20 mouse cellular contexts compared by ENCODE assay signal in the genomic region with DNA sequence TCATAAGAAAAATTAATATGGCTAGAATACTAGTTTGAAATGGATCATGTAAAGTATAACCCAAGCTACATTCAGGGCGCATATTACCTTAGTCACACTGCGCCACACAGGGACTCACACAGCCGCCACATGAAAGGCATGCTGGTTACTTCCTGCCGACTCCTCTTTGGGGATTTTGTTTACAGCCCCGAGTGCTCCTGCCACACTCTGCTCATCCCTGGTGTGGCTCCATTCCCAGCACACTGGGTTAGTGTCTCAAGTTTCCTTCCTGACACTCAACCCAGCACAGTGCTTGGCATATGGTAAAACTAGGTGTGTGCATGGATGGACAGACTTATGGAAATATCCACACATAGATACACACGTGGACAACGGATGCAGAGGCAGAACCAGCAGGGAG. TPM values are rescaled to one million over a fixed set of nuclear protein-coding genes. Genes with fewer than 3 reads are reported as not detected.
DNase-seq lines count a peak whose midpoint lies in the region; ATAC-seq and TF ChIP-seq lines count a peak whose summit lies in the region.
"Had no signal": no experiment of that assay in that cellular context is flagged by ENCODE, and none has a peak within 500 bp of the region (broad histone marks: within the 10 kb centered on the region; RNA-seq: fewer than 3 reads in every experiment).

No protein-coding gene starts in this region.

- no peak for TF ChIP-seq EP300 in liver, postnatal 0 days (IDR thresholded peaks at IDR 0.05; ENCODE audit: low read depth)

- H3K27ac ChIP-seq in liver, postnatal 0 days (ENCODE audit: low read depth): no peak overlapping the region
- H3K27ac ChIP-seq in midbrain, embryonic 15.5 days: no peak overlapping the region
- H3K27ac ChIP-seq: embryonic facial prominence, embryonic 12.5 days; forebrain, embryonic 12.5 days; heart, embryonic 13.5 days; hindbrain, embryonic 15.5 days had no signal

- peaks cover 53% of the 10 kb centered on the region for H3K36me3 ChIP-seq in liver, postnatal 0 days (replicated peaks; ENCODE audit: insufficient read depth, low read length)
- H3K36me3 ChIP-seq in midbrain, embryonic 15.5 days (replicated peaks): peaks cover 64% of the 10 kb centered on the region

- no peaks in the 10 kb centered on the region for H3K9me3 ChIP-seq in liver, postnatal 0 days (ENCODE audit: low read length)
- no peaks in the 10 kb centered on the region for H3K9me3 ChIP-seq in midbrain, embryonic 15.5 days
- H3K9me3 ChIP-seq: embryonic facial prominence, embryonic 12.5 days; forebrain, embryonic 12.5 days; G1E; heart, embryonic 13.5 days; hindbrain, embryonic 15.5 days had no signal

- H3K4me3 ChIP-seq in liver, postnatal 0 days (ENCODE audit: low read depth, low read length): no peak overlapping the region
- no peak overlapping the region for H3K4me3 ChIP-seq in midbrain, embryonic 15.5 days
- H3K4me3 ChIP-seq: embryonic facial prominence, embryonic 12.5 days; forebrain, embryonic 12.5 days; heart, embryonic 13.5 days; hindbrain, embryonic 15.5 days had no signal

- DNase-seq in gastrocnemius, adult 8-10 months (ENCODE audit: low spot score in 2 of 2): peak; percentile 45 to 53
- no peak for DNase-seq in gastrocnemius, postnatal 4 days (ENCODE audit: low spot score in 2 of 2)
- DNase-seq in naive thymus-derived CD4-positive, alpha-beta T cell, adult 2 months (ENCODE audit: low read depth): peak; percentile 58
- DNase-seq in thymus, postnatal 25 days: peak; percentile 32
- no peak for DNase-seq in liver, postnatal 0 days
- DNase-seq: adrenal gland, postnatal 14 days; cerebellum, adult 11-12 months; cerebellum, adult 9-10 months; cerebellum, postnatal 25 days; heart, postnatal 36 days; kidney, adult 11 months had no signal

- WGBS in liver, postnatal 0 days (ENCODE audit: insufficient replicate concordance): 88% methylated on average over 7 of the region's 7 CpGs
- WGBS in midbrain, embryonic 15.5 days: 89% methylated on average over 7 of the region's 7 CpGs

- H3K9ac ChIP-seq in liver, postnatal 0 days (replicated peaks): no peak overlapping the region
- H3K9ac ChIP-seq in midbrain, embryonic 15.5 days: no peak overlapping the region
- H3K9ac ChIP-seq: embryonic facial prominence, embryonic 12.5 days; forebrain, embryonic 12.5 days; heart, embryonic 13.5 days; hindbrain, embryonic 15.5 days had no signal

- TF ChIP-seq CTCF in liver, postnatal 0 days (IDR thresholded peaks at IDR 0.05; ENCODE audit: low read depth): no peak

- H3K4me2 ChIP-seq in liver, postnatal 0 days (ENCODE audit: low read depth, low read length): no peak overlapping the region
- no peak overlapping the region for H3K4me2 ChIP-seq in midbrain, embryonic 15.5 days
- H3K4me2 ChIP-seq: embryonic facial prominence, embryonic 12.5 days; forebrain, embryonic 12.5 days; heart, embryonic 13.5 days; hindbrain, embryonic 15.5 days had no signal

- no peaks in the 10 kb centered on the region for H3K4me1 ChIP-seq in liver, postnatal 0 days (ENCODE audit: insufficient read depth)
- no peaks in the 10 kb centered on the region for H3K4me1 ChIP-seq in midbrain, embryonic 15.5 days
- H3K4me1 ChIP-seq: embryonic facial prominence, embryonic 12.5 days; forebrain, embryonic 12.5 days; heart, embryonic 13.5 days; hindbrain, embryonic 15.5 days had no signal

- ATAC-seq in CD4-positive, CD25-positive, alpha-beta regulatory T cell, adult 4 months: peak; percentile 41
- no peak for ATAC-seq in megakaryocyte, adult 5-6 weeks (ENCODE audit: poor library complexity, severe bottlenecking)
- no peak for ATAC-seq in liver, postnatal 0 days
- no peak for ATAC-seq in midbrain, embryonic 15.5 days (replicated peaks)
- ATAC-seq: forebrain, embryonic 16.5 days had no signal

- H3K27me3 ChIP-seq in liver, postnatal 0 days (ENCODE audit: insufficient read depth, low read length): no peaks in the 10 kb centered on the region
- H3K27me3 ChIP-seq in midbrain, embryonic 15.5 days (replicated peaks): no peaks in the 10 kb centered on the region
- H3K27me3 ChIP-seq: embryonic facial prominence, embryonic 12.5 days; forebrain, embryonic 12.5 days; heart, embryonic 13.5 days; hindbrain, embryonic 15.5 days had no signal

RNA-seq across cellular contexts. Expression of gene Xpa, which starts 13.9 kb away (rescaled TPM):
- 1 to 10 TPM; 4.9 to 8.6 (median 6.7) TPM for total RNA-seq in gastrocnemius, adult 8-10 months (2022)
- total RNA-seq in gastrocnemius, postnatal 4 days (2021): 10 to 100 TPM; 11.1 to 11.6 TPM
- polyA plus RNA-seq in CD4-positive, CD25-positive, alpha-beta regulatory T cell, adult 4 months (2017; shearing (Covaris generic)): 10 to 100 TPM; 13.3 to 16.8 TPM
- 49.3 and 53.8 TPM in 2 replicates for total RNA-seq in megakaryocyte, adult 5-6 weeks (2015)
- 51.0 and 55.0 TPM in 2 replicates for total RNA-seq in megakaryocyte, adult 5-6 weeks (2017)
- polyA plus RNA-seq in liver, postnatal 0 days (2015; fragmentation: Nextera tagmentation; extraction: Ambion mirVana): 15.3 and 16.2 TPM in 2 replicates
- polyA plus RNA-seq in midbrain, embryonic 15.5 days (2015; fragmentation: Nextera tagmentation; extraction: Ambion mirVana): 30.7 and 37.2 TPM in 2 replicates

RNA-seq across cellular contexts. Expression of gene Tstd2, which starts 43.7 kb away (rescaled TPM):
- 10 to 100 TPM in 1 of 4 experiments, 1 to 10 TPM in 3; 8.4 to 11.9 (median 9.2) TPM for total RNA-seq in gastrocnemius, adult 8-10 months (2022)
- 10 to 100 TPM; 21.6 to 22.2 TPM for total RNA-seq in gastrocnemius, postnatal 4 days (2021)
- 10 to 100 TPM; 31.1 to 32.8 TPM for polyA plus RNA-seq in CD4-positive, CD25-positive, alpha-beta regulatory T cell, adult 4 months (2017; shearing (Covaris generic))
- 21.5 and 22.1 TPM in 2 replicates for total RNA-seq in megakaryocyte, adult 5-6 weeks (2015)
- 26.3 and 26.5 TPM in 2 replicates for total RNA-seq in megakaryocyte, adult 5-6 weeks (2017)
- 6.6 and 8.3 TPM in 2 replicates for polyA plus RNA-seq in liver, postnatal 0 days (2015; fragmentation: Nextera tagmentation; extraction: Ambion mirVana)
- 29.9 and 33.9 TPM in 2 replicates for polyA plus RNA-seq in midbrain, embryonic 15.5 days (2015; fragmentation: Nextera tagmentation; extraction: Ambion mirVana)

RNA-seq across cellular contexts. Expression of gene Ncbp1, which starts 43.8 kb away (rescaled TPM):
- total RNA-seq in gastrocnemius, adult 8-10 months (2022): 10 to 100 TPM; 11.7 to 16.9 (median 13.2) TPM
- total RNA-seq in gastrocnemius, postnatal 4 days (2021): 10 to 100 TPM; 26.8 to 31.6 TPM
- 10 to 100 TPM; 37.0 to 44.2 TPM for polyA plus RNA-seq in CD4-positive, CD25-positive, alpha-beta regulatory T cell, adult 4 months (2017; shearing (Covaris generic))
- total RNA-seq in megakaryocyte, adult 5-6 weeks (2015): 53.8 and 57.3 TPM in 2 replicates
- total RNA-seq in megakaryocyte, adult 5-6 weeks (2017): 67.1 and 70.0 TPM in 2 replicates
- polyA plus RNA-seq in liver, postnatal 0 days (2015; fragmentation: Nextera tagmentation; extraction: Ambion mirVana): 18.2 and 19.6 TPM in 2 replicates
- 76.0 TPM in 2 replicates for polyA plus RNA-seq in midbrain, embryonic 15.5 days (2015; fragmentation: Nextera tagmentation; extraction: Ambion mirVana)

Comparison
In these comparisons a context has a peak if more than half of its experiments do, and no peak if none do; other contexts are left out.
1. DNase-seq: peak in gastrocnemius, adult 8-10 months (2 of 2), naive thymus-derived CD4-positive, alpha-beta T cell, adult 2 months (single experiment) and thymus, postnatal 25 days (single experiment); none in gastrocnemius, postnatal 4 days (0 of 2) and liver, postnatal 0 days (single experiment).
2. RNA of gene Xpa, which starts 13.9 kb away (total RNA-seq): 49.3 to 55.0 TPM in megakaryocyte, adult 5-6 weeks; 11.1 to 11.6 TPM in gastrocnemius, postnatal 4 days and 4.9 to 8.6 TPM in gastrocnemius, adult 8-10 months; every median in the first group is over 4 times any median in the second.